Mouse (Mus musculus) kidney, adult 8-10 months (tissue): ENCODE data around the gene Olfr71.

Source experiments
- DNase-seq, 2 experiments: peaks; one replicate each; pipeline ENCODE4 v3.0.0; 2022

Gene Olfr71

DNA sequence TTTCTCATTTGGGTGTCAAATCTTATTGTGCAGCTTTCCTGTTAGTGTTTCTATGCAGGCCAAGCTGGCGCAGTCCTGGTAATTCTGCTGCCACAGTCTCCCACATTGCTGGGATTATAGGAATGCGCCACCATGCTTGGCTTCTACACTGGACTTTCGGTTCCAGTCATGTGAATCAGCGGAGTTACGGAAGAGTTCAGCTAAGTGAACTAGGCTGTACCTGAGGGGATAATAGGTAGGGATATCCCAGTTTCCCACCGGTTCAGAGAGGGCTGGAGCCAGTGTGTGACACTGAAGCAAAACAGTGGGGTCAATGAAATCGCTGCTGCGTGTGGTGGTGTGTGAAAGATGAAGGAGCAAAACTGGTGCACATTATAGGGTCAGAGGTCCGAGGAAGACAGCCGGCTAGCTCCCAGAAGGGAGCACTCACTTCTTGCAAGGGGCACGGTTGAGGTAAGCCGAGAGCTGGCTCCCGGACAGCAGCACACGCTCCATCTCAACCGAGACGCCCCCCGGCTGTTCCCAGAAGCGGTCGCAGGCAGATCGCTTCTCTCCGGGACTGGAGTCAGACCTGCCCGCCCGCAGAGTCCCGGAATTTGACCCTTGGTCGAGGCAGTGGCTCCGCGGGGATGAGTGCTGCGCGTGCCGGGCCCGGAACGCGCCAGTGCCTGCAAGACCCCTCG is 54.3 kb downstream of the Olfr71 start:
- DNase-seq: peak; percentile 71
